Mouse (Mus musculus) lung, postnatal 25 days (tissue): ENCODE results near the gene Ifna4.
"Not testable (repeated sequence)": the region's sequence is repeated elsewhere in the genome, so short reads cannot be mapped to it uniquely, and the experiment has no call there.

Source experiments
- DNase-seq: peaks from one replicate; pipeline ENCODE4 v3.0.0; 2022; ENCODE audit warnings: low spot score

Ifna4 gene

DNA sequence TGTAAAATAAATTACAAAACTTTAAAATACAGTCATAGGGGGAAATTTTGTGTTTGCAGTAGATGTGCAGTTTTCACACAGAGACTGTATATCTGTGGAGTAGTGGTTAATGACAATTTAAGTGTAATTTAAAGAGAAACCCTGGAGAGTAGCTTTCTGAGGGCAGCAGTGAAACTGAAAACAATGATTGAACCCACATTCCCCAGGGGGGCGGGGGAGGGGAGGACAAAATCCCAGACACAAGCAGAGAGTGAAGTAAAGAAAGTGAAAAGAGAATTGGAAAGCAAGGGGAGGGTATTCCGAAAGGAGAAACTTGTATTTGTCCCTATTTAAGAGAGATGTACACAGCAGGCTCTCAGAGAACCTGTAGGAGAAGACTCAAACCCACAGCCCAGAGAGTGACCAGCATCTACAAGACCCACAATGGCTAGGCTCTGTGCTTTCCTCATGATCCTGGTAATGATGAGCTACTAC lies at the start of gene Ifna4:
TSS of gene Ifna4 (plus strand) at position 424 of the 474 bp plus-strand sequence.
- DNase-seq = no peak

- DNase-seq = peak; percentile 38
Measured at GRCm38 (mm10) chr4:88793936-88794675, 47.6 kb upstream of the Ifna4 start, which contains the start of gene Gm13275. Gene Gm13275, plus strand, starts transcription at chr4:88794487.

GRCm38 (mm10) chr4:88797097-88797496 lies 44.6 kb upstream of the Ifna4 start, which contains the start of gene Gm13279:
Gene Gm13279, plus strand, starts transcription at chr4:88797397.
- DNase-seq = not testable (repeated sequence)

- not testable (repeated sequence) for DNase-seq
Measured at GRCm38 (mm10) chr4:88799365-88799764, 42.3 kb upstream of the Ifna4 start, which contains the start of gene Gm13285. Gene Gm13285, plus strand, starts transcription at chr4:88799665.

- not testable (repeated sequence) for DNase-seq
Measured at GRCm38 (mm10) chr4:88802954-88803353, 38.7 kb upstream of the Ifna4 start, which contains the start of gene Gm13287. Gene Gm13287, plus strand, starts transcription at chr4:88803254.

- DNase-seq = not testable (repeated sequence)
Measured at GRCm38 (mm10) chr4:88805231-88805630, 36.4 kb upstream of the Ifna4 start, which contains the start of gene Gm13288. Gene Gm13288, plus strand, starts transcription at chr4:88805531.

GRCm38 (mm10) chr4:88805761-88806160 lies 35.9 kb upstream of the Ifna4 start:
- peak; percentile 6 for DNase-seq

- no peak for DNase-seq
Measured at GRCm38 (mm10) chr4:88815928-88816327, 25.7 kb upstream of the Ifna4 start, which contains the start of gene Ifna7. Gene Ifna7, plus strand, starts transcription at chr4:88816228.

DNA sequence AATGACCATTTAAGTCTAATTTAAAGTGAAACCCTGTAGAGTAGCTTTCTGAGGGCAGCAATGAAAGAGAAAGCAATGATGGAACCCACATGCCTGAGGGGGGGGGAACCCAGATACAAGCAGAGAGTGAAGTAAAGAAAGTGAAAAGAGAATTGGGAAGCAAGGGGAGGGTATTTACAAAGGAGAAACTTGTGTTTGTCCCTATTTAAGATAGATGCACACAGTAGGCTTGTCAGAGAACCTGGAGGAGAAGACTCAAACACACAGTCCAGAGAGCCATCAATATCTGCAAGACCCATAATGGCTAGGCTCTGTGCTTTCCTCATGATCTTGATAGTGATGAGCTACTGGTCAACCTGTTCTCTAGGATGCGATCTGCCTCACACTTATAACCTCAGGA lies 22.0 kb upstream of the Ifna4 start, which contains the start of gene Ifna11:
TSS of gene Ifna11 (plus strand) at position 301 of the 400 bp plus-strand sequence.
- no peak for DNase-seq

DNA sequence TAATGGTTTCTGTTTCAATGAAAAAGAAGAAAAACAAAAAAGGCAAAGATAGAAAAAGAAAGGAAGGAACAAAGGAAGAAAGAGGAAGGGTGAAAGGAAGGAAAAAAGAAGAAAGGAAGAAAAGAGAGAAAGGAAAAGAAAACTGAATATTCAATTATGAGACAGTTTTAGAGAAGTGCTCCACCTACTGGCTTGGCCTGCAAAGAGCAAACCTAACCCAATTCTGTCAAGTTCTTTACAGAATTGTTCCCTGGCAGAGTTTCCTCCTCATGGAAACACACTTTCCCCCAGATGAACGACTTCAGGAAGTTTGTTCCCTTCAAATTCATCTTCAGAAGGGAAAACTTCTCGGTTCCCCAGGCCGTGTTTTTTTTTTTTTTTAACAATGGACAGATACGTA lies 18.7 kb upstream of the Ifna4 start:
- peak; percentile 1 for DNase-seq

GRCm38 (mm10) chr4:88827116-88827515 lies 14.5 kb upstream of the Ifna4 start, which contains the start of gene Ifna6:
Gene Ifna6, plus strand, starts transcription at chr4:88827416.
- DNase-seq = not testable (repeated sequence)

DNA sequence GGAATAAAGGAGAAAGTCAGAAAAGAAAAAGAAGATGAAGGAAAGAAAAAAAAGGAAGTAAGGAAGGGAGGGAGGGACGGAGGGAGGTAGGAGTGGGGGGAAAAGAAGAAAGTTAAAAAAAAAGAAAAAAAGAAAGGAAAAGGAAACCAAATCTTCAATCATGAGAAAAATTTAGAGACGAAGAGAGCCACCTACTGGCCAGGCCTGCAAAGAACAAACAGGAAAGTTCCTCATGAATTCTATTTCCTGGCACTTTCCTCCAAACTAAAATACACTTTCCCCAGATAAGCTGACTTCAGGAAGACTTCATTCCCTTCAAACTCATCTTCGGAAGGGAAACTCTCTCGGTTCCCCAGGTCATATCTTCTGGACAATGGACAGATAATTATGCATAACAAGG lies 11.1 kb upstream of the Ifna4 start:
- DNase-seq = peak; percentile 23

DNA sequence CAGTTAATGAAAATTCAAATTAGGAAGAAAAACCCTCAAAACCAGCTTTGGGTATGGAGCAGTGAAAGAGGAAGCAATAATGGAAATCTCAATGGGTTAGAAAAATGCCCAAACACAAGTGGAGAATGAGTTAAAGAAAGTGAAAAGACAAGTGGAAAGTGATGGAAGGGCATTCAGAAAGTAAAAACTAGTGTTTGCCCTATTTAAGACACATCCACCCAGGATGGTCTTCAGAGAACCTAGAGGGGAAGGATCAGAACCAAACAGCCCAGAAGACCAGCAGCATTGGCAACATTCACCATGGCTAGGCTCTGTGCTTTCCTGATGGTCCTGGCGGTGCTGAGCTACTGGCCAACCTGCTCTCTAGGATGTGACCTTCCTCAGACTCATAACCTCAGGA lies 6.4 kb upstream of the Ifna4 start, which contains the start of gene Ifna5:
TSS of gene Ifna5 (plus strand) at position 301 of the 400 bp plus-strand sequence.
- not testable (repeated sequence) for DNase-seq

- peak; percentile 1 for DNase-seq
Measured at GRCm38 (mm10) chr4:88838828-88839227, 2.8 kb upstream of the Ifna4 start.

- DNase-seq = no peak
Measured at GRCm38 (mm10) chr4:88840058-88840457, 1.6 kb upstream of the Ifna4 start.

- no peak for DNase-seq
Measured at GRCm38 (mm10) chr4:88845334-88845733, 3.7 kb downstream of the Ifna4 start.

DNA sequence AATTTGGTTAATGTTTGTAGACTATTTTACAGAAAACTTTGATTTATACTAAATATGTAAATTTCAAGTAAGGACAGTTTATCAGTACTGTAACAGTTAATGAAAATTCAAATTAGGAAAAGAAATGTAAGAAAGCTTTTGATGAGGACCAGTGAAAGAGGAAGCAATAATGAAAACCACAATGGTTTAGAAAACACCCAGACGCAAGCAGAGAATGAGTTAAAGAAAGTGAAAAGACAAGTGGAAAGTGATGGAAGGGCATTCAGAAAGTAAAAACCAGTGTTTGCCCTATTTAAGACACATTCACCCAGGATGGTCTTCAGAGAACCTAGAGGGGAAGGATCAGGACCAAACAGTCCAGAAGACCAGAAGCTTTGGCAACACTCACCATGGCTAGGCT lies 8.0 kb downstream of the Ifna4 start, which contains the start of gene Ifna1:
TSS of gene Ifna1 (plus strand) at position 390 of the 400 bp plus-strand sequence.
- DNase-seq = no peak

GRCm38 (mm10) chr4:88851026-88851763 lies 9.5 kb downstream of the Ifna4 start:
- DNase-seq = no peak

DNA sequence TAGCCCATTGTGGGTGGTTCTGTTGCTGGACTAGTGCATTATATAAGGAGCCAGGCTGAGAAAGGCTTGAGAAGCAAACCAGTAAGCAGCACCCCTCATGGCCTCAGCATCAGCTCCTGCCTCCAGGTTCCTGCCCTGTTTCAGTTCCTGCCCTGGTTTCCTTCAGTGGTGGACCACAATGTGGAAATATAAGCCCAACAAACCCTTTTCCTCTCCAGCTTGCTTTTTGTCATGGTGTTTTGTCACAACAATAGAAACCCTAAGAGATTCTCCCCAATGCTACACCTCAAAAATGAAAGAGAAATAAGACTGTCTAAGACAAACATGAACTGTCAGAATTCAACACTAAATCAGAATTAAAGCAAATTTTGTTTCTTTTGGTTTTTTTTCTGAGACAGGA lies 17.6 kb downstream of the Ifna4 start:
- DNase-seq = no peak

- no peak for DNase-seq
Measured at GRCm38 (mm10) chr4:88863309-88863708, 21.6 kb downstream of the Ifna4 start.

DNA sequence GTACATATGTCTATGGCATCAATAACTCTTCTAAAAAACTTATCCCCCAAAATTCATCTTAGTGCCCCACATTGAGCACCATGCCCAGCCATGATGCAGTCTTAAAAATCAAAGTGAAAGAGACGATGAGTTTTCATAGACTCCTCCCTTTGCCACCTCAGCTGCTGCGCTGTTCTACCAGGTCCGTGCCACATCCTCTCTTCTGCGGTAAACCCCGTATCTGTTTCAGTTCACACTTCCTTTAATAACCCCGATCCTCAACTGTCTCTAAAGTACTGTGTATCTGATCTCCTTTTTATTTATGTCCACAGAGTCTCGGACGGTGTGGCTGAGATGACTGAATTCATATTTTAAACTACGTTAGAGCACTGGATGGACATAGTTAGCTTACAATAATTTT lies 22.9 kb downstream of the Ifna4 start:
- peak; percentile 53 for DNase-seq

- DNase-seq = no peak
Measured at GRCm38 (mm10) chr4:88865011-88865569, 23.4 kb downstream of the Ifna4 start.
